Mouse (Mus musculus): Measurements from ENCODE around the gene Gm7682.
"Not testable (repeated sequence)": the region's sequence is repeated elsewhere in the genome, so short reads cannot be mapped to it uniquely, and the experiment has no call there.

Gene Gm7682

GRCm38 (mm10) chr5:94445484-94445883 is at the start of gene Gm7682:
Gm7682 (plus strand) TSS chr5:94445784.
- not testable (repeated sequence) for DNase-seq (ENCODE audit: low read depth, low spot score)

Measured in 3T3-L1 (cell line).